Mouse (Mus musculus): Measurements from ENCODE around the gene Ftsj3.

DNA sequence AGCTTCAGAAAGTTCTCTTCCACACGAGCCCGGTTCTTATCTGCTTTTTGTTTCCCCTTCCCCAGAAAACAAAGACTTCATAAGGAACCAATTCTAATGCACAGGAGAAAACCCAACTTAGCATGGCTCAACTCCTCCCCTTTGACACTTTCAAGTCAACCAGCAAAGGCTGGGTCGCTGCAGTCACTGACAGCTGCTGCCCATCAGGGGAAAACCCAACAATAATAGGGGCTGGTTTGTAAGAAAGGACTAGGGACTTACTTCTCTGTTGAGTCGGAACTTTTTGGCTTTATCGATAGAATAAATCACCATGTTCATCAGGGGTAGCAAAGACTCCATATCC is 53.8 kb downstream of the Ftsj3 start, which contains the start of gene Strada:
- no peak for TF ChIP-seq TAL1 (IDR thresholded peaks at IDR 0.05; ENCODE audit: low read length)
- no peak for TF ChIP-seq GATA1 (IDR thresholded peaks at IDR 0.05; ENCODE audit: low read length)

Data from erythroblast, embryonic 14.5 days (primary cell).